Mouse (Mus musculus) testis, postnatal 14 days (tissue): ENCODE data around the gene Tex21.
A peak's percentile ranks its signal among the peaks of the same experiment; 100 is the strongest.
"Not testable (repeated sequence)": the region's sequence is repeated elsewhere in the genome, so short reads cannot be mapped to it uniquely, and the experiment has no call there.

ENCODE experiments used
- DNase-seq: peaks from one replicate; pipeline ENCODE4 v3.0.0; 2021; ENCODE audit warnings: low spot score

Gene Tex21

GRCm38 (mm10) chr12:76195912-76196708, 50.4 kb downstream of the Tex21 start:
- DNase-seq = peak; percentile 87

- no peak for DNase-seq
These were observed 52.0 kb downstream of the Tex21 start for GRCm38 (mm10) chr12:76194526-76194925.

GRCm38 (mm10) chr12:76190940-76191339, 55.6 kb downstream of the Tex21 start:
- peak; percentile 27 for DNase-seq

GRCm38 (mm10) chr12:76187849-76188248, 58.7 kb downstream of the Tex21 start:
- DNase-seq = no peak

- DNase-seq = no peak
These were observed 60.1 kb downstream of the Tex21 start for GRCm38 (mm10) chr12:76186473-76186872.

- DNase-seq = no peak
These were observed 61.3 kb downstream of the Tex21 start for GRCm38 (mm10) chr12:76185167-76185816.

- DNase-seq = no peak
These were observed 62.3 kb downstream of the Tex21 start for GRCm38 (mm10) chr12:76184271-76184670.

GRCm38 (mm10) chr12:76182831-76183230, 63.7 kb downstream of the Tex21 start:
- no peak for DNase-seq

GRCm38 (mm10) chr12:76181471-76181870, 65.1 kb downstream of the Tex21 start:
- DNase-seq = no peak

GRCm38 (mm10) chr12:76180442-76180841, 66.1 kb downstream of the Tex21 start:
- DNase-seq = no peak

- DNase-seq = no peak
These were observed 67.0 kb downstream of the Tex21 start for GRCm38 (mm10) chr12:76179527-76179926.

- DNase-seq = peak; percentile 43
These were observed 67.5 kb downstream of the Tex21 start for GRCm38 (mm10) chr12:76179051-76179450.

- DNase-seq = peak; percentile 70
These were observed 68.6 kb downstream of the Tex21 start for GRCm38 (mm10) chr12:76177864-76178518.

- no peak for DNase-seq
These were observed 69.3 kb downstream of the Tex21 start, which contains the start of gene Esr2 for GRCm38 (mm10) chr12:76177000-76177863. TSS of gene Esr2 (minus strand) at chr12:76177259.

GRCm38 (mm10) chr12:76165641-76166040, 80.9 kb downstream of the Tex21 start:
- no peak for DNase-seq

- DNase-seq = not testable (repeated sequence)
These were observed 94.2 kb downstream of the Tex21 start for GRCm38 (mm10) chr12:76152389-76152788.
